Mouse (Mus musculus) heart, embryonic 12.5 days (tissue): ENCODE measurements around the gene Slc39a3. TPM values are rescaled to one million over a fixed set of nuclear protein-coding genes. Genes with fewer than 3 reads are reported as not detected.
A peak's percentile ranks its signal among the peaks of the same experiment; 100 is the strongest.
"Not testable (repeated sequence)": the region's sequence is repeated elsewhere in the genome, so short reads cannot be mapped to it uniquely, and the experiment has no call there.

ENCODE experiments used
- ATAC-seq: fragments of 200-750 bp; cut with Nextera tagmentation; 2 replicates; pipeline ENCODE4 v1.8.0; 2017; ENCODE audit warnings: moderate TSS enrichment, moderate library complexity; ENCODE audit not compliant: insufficient number of reproducible peaks, low FRiP score
- H3K27ac ChIP-seq: fragments of 300-500 bp; sonication (generic); 2 replicates; pipeline ENCODE4 v1.5.1; 2016; ENCODE audit warnings: mild to moderate bottlenecking, moderate library complexity; ENCODE audit not compliant: poor library complexity, severe bottlenecking
- H3K27me3 ChIP-seq: fragments of 300-500 bp; sonication (generic); replicated peaks from 2 replicates; pipeline ENCODE4 v1.6.1; 2016; ENCODE audit warnings: mild to moderate bottlenecking, moderate library complexity
- H3K36me3 ChIP-seq: fragments of 300-500 bp; sonication (generic); 2 replicates; pipeline ENCODE4 v1.6.1; 2016; ENCODE audit warnings: mild to moderate bottlenecking, moderate library complexity
- H3K4me1 ChIP-seq: fragments of 300-500 bp; sonication (generic); replicated peaks from 2 replicates; pipeline ENCODE4 v1.6.1; 2016; ENCODE audit warnings: mild to moderate bottlenecking
- H3K4me2 ChIP-seq: fragments of 300-500 bp; sonication (generic); 2 replicates; pipeline ENCODE4 v1.6.1; 2016; ENCODE audit warnings: mild to moderate bottlenecking, moderate library complexity
- H3K4me3 ChIP-seq: fragments of 300-500 bp; sonication (generic); 2 replicates; pipeline ENCODE4 v1.5.1; 2016; ENCODE audit warnings: mild to moderate bottlenecking
- H3K9ac ChIP-seq: fragments of 300-500 bp; sonication (generic); 2 replicates; pipeline ENCODE4 v1.6.1; 2016; ENCODE audit warnings: mild to moderate bottlenecking, moderate library complexity
- H3K9me3 ChIP-seq: fragments of 300-500 bp; sonication (generic); replicated peaks from 2 replicates; pipeline ENCODE4 v1.6.1; 2016; ENCODE audit warnings: mild to moderate bottlenecking, moderate library complexity
- WGBS: fragments of 180-500 bp; shearing (Covaris S2); methylation state at CpG from one replicate; pipeline ENCODE4 v1.1.7; 2016; 5-methylcytosine and 5-hydroxymethylcytosine counted together
- polyA plus RNA-seq: library from polyadenylated mRNA; unstranded; fragments of >200 nt; fragmentation: Nextera tagmentation; extraction: Ambion mirVana; gene quantifications from 2 replicates; pipeline ENCODE4 v1.2.1, GENCODE M21; 2016

The Slc39a3 gene
- polyA plus RNA-seq, 1 experiment from 2014 or later, result 7.5 TPM

GRCm38 (mm10) chr10:81064519-81064918, 27.3 kb upstream of the Slc39a3 start:
- not testable (repeated sequence) for H3K4me3 ChIP-seq, ATAC-seq, H3K27me3 ChIP-seq, H3K36me3 ChIP-seq, H3K27ac ChIP-seq, H3K9ac ChIP-seq, H3K9me3 ChIP-seq, H3K4me2 ChIP-seq, H3K4me1 ChIP-seq
- 84% methylated on average over 8 of the region's 8 CpGs for WGBS

DNA sequence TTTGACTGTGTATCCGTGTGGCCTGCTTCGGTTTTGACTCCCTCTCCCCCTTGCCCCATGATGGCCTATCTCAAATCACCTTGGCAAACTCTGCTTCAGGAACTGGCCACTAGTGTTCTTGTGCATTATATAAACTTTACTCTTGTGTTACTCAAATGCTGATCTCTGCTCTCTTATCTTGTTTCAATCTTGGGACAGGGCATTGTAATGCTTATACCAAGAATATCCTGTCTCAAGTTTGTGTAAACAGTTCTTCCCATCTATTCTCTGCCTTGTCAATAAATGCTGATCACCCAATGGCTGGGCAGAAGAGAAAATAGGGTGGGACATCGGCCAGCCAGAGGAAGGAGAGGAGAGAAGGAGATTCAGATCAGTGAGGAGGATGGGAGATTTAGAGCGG, 25.5 kb upstream of the Slc39a3 start:
- no peak for ATAC-seq
- H3K4me2 ChIP-seq, result no peak overlapping the region
- H3K36me3 ChIP-seq, result no peaks in the 10 kb centered on the region
- H3K27ac ChIP-seq, result no peak overlapping the region
- no peaks in the 10 kb centered on the region for H3K27me3 ChIP-seq
- H3K4me3 ChIP-seq, result no peak overlapping the region
- H3K9ac ChIP-seq, result no peak overlapping the region
- 59% methylated on average over 4 of the region's 4 CpGs for WGBS
- no peaks in the 10 kb centered on the region for H3K9me3 ChIP-seq
- H3K4me1 ChIP-seq, result peaks cover 19% of the 10 kb centered on the region

- Histone ChIP-seq H3K4me2 (peak within 1 kb of the TSS; percentile 79), H3K9me3 (no peaks in the 10 kb centered on the region), H3K36me3 (no peaks in the 10 kb centered on the region), H3K27me3 (no peaks in the 10 kb centered on the region), H3K4me1 (peaks cover 38% of the 10 kb centered on the region), H3K4me3 (peak within 1 kb of the TSS; percentile 90), H3K27ac (peak within 1 kb of the TSS; percentile 7; the same call in 1 of the 2 replicates), H3K9ac (peak within 1 kb of the TSS; percentile 87)
- under 1% methylated on average over 48 of the region's 48 CpGs for WGBS
- ATAC-seq, result peak; percentile 96
Measured at GRCm38 (mm10) chr10:81059603-81060543, 22.6 kb upstream of the Slc39a3 start, which contains the start of gene Sgta. Gene Sgta, minus strand, starts transcription at chr10:81060181.

DNA sequence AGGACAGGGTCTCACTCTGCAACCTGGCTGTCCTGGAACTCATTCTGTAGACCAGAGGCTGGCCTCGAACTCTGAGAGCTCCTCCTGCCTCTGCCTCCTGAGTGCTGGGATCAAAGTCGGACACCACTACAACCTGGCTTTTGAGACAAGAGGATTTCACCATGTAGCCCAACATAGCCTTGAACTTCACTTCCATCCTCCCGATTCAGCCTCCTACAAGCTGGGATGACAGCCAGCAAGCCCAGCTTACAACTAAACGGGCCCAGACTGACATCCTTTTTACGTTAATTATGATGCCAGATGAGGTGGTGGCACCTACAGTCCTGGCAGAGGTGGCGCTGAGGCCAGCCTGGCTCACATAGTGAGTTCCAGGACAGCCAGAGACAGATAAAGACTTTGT, 21.7 kb upstream of the Slc39a3 start:
- peak overlapping the region; percentile 79 for H3K4me2 ChIP-seq
- 0 out of 2 replicates have a peak, but pooled peaks cover under 1% of the 10 kb centered on the region for H3K36me3 ChIP-seq
- H3K4me1 ChIP-seq, result peaks cover 40% of the 10 kb centered on the region
- no peaks in the 10 kb centered on the region for H3K27me3 ChIP-seq
- 82% methylated on average over 6 of the region's 6 CpGs for WGBS
- H3K9ac ChIP-seq, result peak overlapping the region; percentile 87
- ATAC-seq, result no peak
- H3K4me3 ChIP-seq, result peak overlapping the region; percentile 90
- H3K9me3 ChIP-seq, result no peaks in the 10 kb centered on the region
- no peak overlapping the region for H3K27ac ChIP-seq

DNA sequence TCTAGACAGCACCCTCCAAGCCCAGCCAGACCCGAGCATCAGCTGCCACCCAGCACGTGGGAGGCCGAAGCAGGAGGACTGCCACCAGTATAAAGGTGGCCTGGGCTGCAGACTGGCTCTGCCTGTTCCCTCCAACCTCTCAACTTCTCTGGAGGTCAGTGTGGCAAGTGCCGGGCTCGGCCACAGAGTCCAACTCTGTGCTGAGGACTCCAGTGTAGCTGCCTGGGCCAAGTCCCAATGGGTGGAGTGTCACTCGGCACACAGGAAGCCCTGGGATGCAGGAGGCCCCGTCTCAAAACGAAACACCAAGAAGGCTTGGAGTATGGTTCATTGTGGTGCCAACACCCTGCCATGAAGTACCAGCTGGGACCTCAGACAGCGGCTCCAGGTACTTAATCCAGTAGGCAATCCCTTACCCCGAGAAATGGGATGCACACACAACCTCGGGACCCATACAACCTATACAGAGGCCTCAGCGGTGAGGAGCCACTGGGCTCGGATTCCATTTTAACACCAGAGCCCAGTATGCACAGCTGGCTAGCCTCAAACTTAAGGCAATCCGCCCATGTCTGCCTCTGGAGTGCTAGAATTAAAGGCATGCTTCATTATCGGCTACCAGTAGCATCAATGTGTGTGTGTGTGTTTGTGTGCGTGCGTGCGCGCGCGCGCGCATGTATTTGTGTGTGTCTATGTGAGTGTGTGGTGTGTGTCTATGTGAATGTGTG, 20.3 kb upstream of the Slc39a3 start:
- ATAC-seq, result no peak
- Histone ChIP-seq H3K4me1 (peaks cover 40% of the 10 kb centered on the region), H3K27me3 (no peaks in the 10 kb centered on the region), H3K9me3 (no peaks in the 10 kb centered on the region), H3K36me3 (peaks cover 9% of the 10 kb centered on the region; the same call in 1 of the 2 replicates), H3K4me2 (no peak overlapping the region), H3K9ac (peak overlapping the region; percentile 42; the same call in 1 of the 2 replicates), H3K4me3 (no peak overlapping the region), H3K27ac (no peak overlapping the region)
- WGBS, result 94% methylated on average over 23 of the region's 23 CpGs

- Histone ChIP-seq H3K4me1 (peaks cover 40% of the 10 kb centered on the region), H3K36me3 (peaks cover 26% of the 10 kb centered on the region), H3K9ac (peak overlapping the region; percentile 17)
- not testable (repeated sequence) for H3K4me3 ChIP-seq, H3K27ac ChIP-seq, H3K4me2 ChIP-seq, H3K27me3 ChIP-seq, H3K9me3 ChIP-seq, ATAC-seq
- WGBS, result 80% methylated on average over 11 of the region's 11 CpGs
Measured at GRCm38 (mm10) chr10:81055802-81056340, 18.6 kb upstream of the Slc39a3 start.

DNA sequence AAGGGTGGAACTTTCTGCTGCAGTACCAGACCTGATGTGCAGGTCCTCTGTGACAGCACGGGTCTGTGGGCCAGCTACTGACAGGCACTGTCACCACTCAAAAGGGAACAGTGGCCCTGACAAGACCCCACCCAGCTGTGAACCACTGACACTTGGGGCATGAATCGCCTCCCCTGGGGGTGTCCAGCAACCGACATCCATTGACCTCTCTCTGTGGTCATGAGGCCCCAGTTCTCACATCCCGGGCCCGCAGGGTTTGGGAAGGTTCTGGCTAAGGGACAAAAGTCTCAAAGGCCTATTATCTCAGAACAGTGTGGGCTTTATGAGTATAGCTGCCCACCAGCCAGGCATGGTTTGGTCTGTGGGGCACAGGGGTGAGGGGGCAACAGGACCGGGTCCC, 17.9 kb upstream of the Slc39a3 start:
- H3K27me3 ChIP-seq, result no peaks in the 10 kb centered on the region
- peaks cover 40% of the 10 kb centered on the region for H3K4me1 ChIP-seq
- H3K4me3 ChIP-seq, result no peak overlapping the region
- ATAC-seq, result no peak
- no peak overlapping the region for H3K27ac ChIP-seq
- H3K9ac ChIP-seq, result no peak overlapping the region
- H3K4me2 ChIP-seq, result no peak overlapping the region
- peaks cover 33% of the 10 kb centered on the region for H3K36me3 ChIP-seq
- 75% methylated on average over 6 of the region's 6 CpGs for WGBS
- H3K9me3 ChIP-seq, result no peaks in the 10 kb centered on the region

GRCm38 (mm10) chr10:81052577-81052976, 15.4 kb upstream of the Slc39a3 start:
- Histone ChIP-seq H3K4me3 (no peak overlapping the region), H3K36me3 (peaks cover 59% of the 10 kb centered on the region), H3K27ac (no peak overlapping the region), H3K4me2 (no peak overlapping the region), H3K9me3 (no peaks in the 10 kb centered on the region), H3K4me1 (peaks cover 19% of the 10 kb centered on the region), H3K27me3 (no peaks in the 10 kb centered on the region), H3K9ac (no peak overlapping the region)
- ATAC-seq, result no peak
- 88% methylated on average over 5 of the region's 5 CpGs for WGBS

DNA sequence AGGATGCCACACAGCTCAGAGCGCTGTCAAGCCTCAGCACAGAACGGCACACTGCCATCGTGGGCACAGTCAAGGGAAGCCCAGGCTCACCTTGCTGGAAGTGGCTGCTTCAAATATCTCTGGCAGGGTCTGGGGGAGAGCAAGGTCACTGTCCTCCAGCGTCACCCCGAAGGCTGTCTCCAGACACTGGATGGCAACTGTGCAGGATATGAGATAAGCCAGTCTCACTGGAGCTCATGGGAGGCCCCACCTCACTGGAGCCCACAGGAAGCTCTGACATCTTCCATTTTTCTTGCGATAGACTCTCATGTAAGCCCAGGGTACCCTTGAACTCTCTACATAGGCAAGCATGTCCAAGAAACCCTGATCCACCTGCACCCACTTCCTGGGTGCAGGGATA, 13.9 kb upstream of the Slc39a3 start:
- WGBS, result 81% methylated on average over 6 of the region's 6 CpGs
- no peak overlapping the region for H3K4me2 ChIP-seq

DNA sequence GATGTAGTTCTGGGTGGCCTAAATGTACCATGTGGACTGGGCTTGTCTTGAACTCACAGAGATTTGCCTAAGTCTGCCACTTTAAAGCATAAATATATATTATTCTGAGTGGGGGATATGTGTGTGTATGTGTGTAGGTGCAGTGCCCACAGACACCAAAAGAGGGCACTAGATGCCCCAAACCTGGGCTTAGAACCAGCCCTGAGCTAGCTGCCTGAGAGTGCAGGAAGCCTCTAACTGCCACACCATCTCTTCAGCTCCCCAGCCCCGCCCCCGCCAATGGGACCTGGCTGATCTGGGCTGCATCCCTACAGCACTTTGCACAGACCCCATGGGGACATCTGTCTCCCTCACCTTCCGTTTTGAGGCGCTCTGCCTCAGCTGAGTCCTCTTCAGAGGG, 13.4 kb upstream of the Slc39a3 start:
- H3K4me1 ChIP-seq, result 0 out of 2 replicates have a peak, but pooled peaks cover 6% of the 10 kb centered on the region
- H3K9me3 ChIP-seq, result no peaks in the 10 kb centered on the region
- H3K9ac ChIP-seq, result no peak overlapping the region
- peaks cover 78% of the 10 kb centered on the region for H3K36me3 ChIP-seq
- H3K4me3 ChIP-seq, result no peak overlapping the region
- no peak overlapping the region for H3K4me2 ChIP-seq
- no peak overlapping the region for H3K27ac ChIP-seq
- ATAC-seq, result no peak
- WGBS, result 90% methylated on average over 4 of the region's 4 CpGs
- no peaks in the 10 kb centered on the region for H3K27me3 ChIP-seq

More for the DNA sequence above, 13.9 kb upstream of the Slc39a3 start:
- Histone ChIP-seq H3K27me3 (no peaks in the 10 kb centered on the region), H3K9ac (no peak overlapping the region), H3K4me3 (no peak overlapping the region), H3K27ac (no peak overlapping the region), H3K9me3 (no peaks in the 10 kb centered on the region), H3K4me1 (0 out of 2 replicates have a peak, but pooled peaks cover 7% of the 10 kb centered on the region), H3K36me3 (peaks cover 73% of the 10 kb centered on the region)
- ATAC-seq, result no peak

DNA sequence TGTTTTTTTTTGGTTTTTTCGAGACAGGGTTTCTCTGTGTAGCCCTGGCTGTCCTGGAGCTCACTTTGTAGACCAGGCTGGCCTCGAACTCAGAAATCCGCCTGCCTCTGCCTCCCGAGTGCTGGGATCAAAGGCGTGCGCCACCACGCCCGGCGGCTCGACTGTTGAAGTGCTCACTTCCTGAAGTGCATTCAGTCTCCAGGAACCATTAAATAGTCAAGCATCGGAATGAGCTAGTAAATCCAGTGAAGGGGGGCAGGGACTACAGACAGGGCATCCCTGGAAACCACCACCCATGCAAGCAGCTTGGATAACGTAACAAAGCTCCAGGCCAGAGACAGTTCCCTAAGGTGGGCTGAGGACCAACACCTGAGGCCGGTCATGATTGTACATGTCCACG, 8.0 kb upstream of the Slc39a3 start:
- H3K9me3 ChIP-seq, ATAC-seq, H3K4me3 ChIP-seq, H3K27ac ChIP-seq, H3K27me3 ChIP-seq, H3K4me1 ChIP-seq, H3K9ac ChIP-seq, H3K4me2 ChIP-seq: not testable (repeated sequence)
- WGBS, result 89% methylated on average over 14 of the region's 14 CpGs
- H3K36me3 ChIP-seq, result peaks cover 78% of the 10 kb centered on the region
